Mouse (Mus musculus) liver, postnatal 0 days (tissue): ENCODE results near the gene Sycp2. TPM values are rescaled to one million over a fixed set of nuclear protein-coding genes. Genes with fewer than 3 reads are reported as not detected.

Experiments used
- ATAC-seq: fragments of 200-750 bp; cut with Nextera tagmentation; 2 replicates; pipeline ENCODE4 v1.8.0; 2017; ENCODE audit warnings: mild to moderate bottlenecking, moderate library complexity
- DNase-seq: peaks from one replicate; pipeline ENCODE4 v3.0.0-alpha.2; 2016
- H3K27ac ChIP-seq: fragments of 300-500 bp; sonication (generic); 2 replicates; pipeline ENCODE4 v1.5.1; 2014; ENCODE audit warnings: antibody characterized with exemption, moderate library complexity, mild to moderate bottlenecking, low read depth
- H3K27me3 ChIP-seq: fragments of 300-500 bp; sonication (generic); 2 replicates; pipeline ENCODE4 v1.6.1; 2014; ENCODE audit warnings: low read length, control low read depth, mixed read lengths; ENCODE audit not compliant: insufficient read depth
- H3K36me3 ChIP-seq: fragments of 300-500 bp; sonication (generic); replicated peaks from 2 replicates; pipeline ENCODE4 v1.6.1; 2014; ENCODE audit warnings: mild to moderate bottlenecking, control low read depth, low read length, moderate library complexity, mixed read lengths; ENCODE audit not compliant: insufficient read depth
- H3K4me1 ChIP-seq: fragments of 300-500 bp; sonication (generic); 2 replicates; pipeline ENCODE4 v1.6.1; 2014; ENCODE audit warnings: antibody characterized with exemption, mild to moderate bottlenecking, control low read depth; ENCODE audit not compliant: insufficient read depth
- H3K4me2 ChIP-seq: fragments of 300-500 bp; sonication (generic); 2 replicates; pipeline ENCODE4 v1.6.1; 2014; ENCODE audit warnings: low read depth, mild to moderate bottlenecking, low read length, moderate library complexity, mixed read lengths
- H3K4me3 ChIP-seq: fragments of 300-500 bp; sonication (generic); 2 replicates; pipeline ENCODE4 v1.5.1; 2014; ENCODE audit warnings: low read depth, low read length
- H3K9ac ChIP-seq: fragments of 300-500 bp; sonication (generic); replicated peaks from 2 replicates; pipeline ENCODE4 v1.6.1; 2014; ENCODE audit warnings: mild to moderate bottlenecking, moderate library complexity
- H3K9me3 ChIP-seq: fragments of 300-500 bp; sonication (generic); 2 replicates; pipeline ENCODE4 v1.6.1; 2016; ENCODE audit warnings: mild to moderate bottlenecking, control low read depth, low read length, mixed read lengths
- CTCF ChIP-seq: sonication (generic); IDR thresholded peaks from 2 replicates; pipeline ENCODE4 v1.5.1; 2016; ENCODE audit warnings: antibody characterized with exemption, low read depth
- EP300 ChIP-seq: IDR thresholded peaks from 2 replicates; pipeline ENCODE4 v1.6.1; 2016; ENCODE audit warnings: antibody characterized with exemption, low read depth, mild to moderate bottlenecking
- WGBS: fragments of 180-500 bp; shearing (Covaris S2); extraction: QIAGEN DNeasy Blood & Tissue Kit; methylation state at CpG from one replicate; pipeline ENCODE4 v1.1.7; 2014; ENCODE audit not compliant: insufficient replicate concordance; 5-methylcytosine and 5-hydroxymethylcytosine counted together
- polyA plus RNA-seq: library from polyadenylated mRNA; unstranded; fragments of >200 nt; fragmentation: Nextera tagmentation; extraction: Ambion mirVana; gene quantifications from 2 replicates; pipeline ENCODE4 v1.2.1, GENCODE M21; 2015

The Sycp2 gene
- polyA plus RNA-seq, 1 experiment from 2014 or later, result not detected

DNA sequence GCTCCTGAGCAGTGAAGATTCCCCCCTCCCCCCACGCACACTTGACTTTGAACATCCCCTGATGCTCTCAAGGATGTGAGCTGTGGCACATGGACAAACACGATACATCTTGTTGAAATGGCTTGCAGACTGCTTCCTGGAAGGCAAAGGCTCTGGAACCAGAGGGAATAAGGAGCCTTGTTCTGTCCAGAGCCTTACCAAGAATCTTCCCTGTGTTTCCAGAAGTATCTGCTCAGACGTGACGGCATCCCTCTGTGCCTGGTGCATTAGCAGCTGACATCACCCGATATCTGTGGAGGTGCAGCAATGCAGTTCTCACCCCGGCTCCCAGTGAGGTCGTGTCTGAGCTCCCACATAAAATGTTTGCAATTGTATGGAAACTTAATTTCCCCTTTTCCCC lies 87.7 kb downstream of the Sycp2 start:
- H3K27ac ChIP-seq, result no peak overlapping the region
- WGBS, result 67% methylated on average over 7 of the region's 7 CpGs
- no peak overlapping the region for H3K4me2 ChIP-seq
- no peaks in the 10 kb centered on the region for H3K9me3 ChIP-seq
- H3K4me1 ChIP-seq, result no peaks in the 10 kb centered on the region
- no peaks in the 10 kb centered on the region for H3K36me3 ChIP-seq
- no peak for TF ChIP-seq EP300
- no peak for TF ChIP-seq CTCF
- H3K27me3 ChIP-seq, result no peaks in the 10 kb centered on the region
- no peak for ATAC-seq
- DNase-seq, result no peak
- H3K4me3 ChIP-seq, result no peak overlapping the region
- no peak overlapping the region for H3K9ac ChIP-seq

DNA sequence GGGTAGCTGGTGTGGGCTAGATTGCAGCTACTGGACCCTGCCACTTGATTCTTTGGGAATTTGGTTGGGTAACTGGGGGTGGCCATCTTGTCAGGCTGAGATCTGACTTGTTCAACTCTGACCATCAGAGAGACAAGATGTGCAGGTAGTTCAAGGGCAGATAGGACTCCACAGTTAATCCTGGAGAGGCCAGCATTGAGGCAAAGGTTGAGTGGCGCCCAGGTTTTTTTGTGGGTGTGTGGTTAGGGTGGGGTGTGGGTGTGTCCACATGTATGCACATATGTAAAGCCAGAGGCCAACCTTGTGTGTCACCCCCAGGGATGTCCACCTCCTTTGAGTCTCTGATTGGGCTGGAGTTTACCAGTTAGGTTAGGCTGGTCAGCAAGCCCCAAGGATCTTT lies 91.2 kb downstream of the Sycp2 start:
- Histone ChIP-seq H3K36me3 (no peaks in the 10 kb centered on the region), H3K4me2 (no peak overlapping the region), H3K27ac (no peak overlapping the region), H3K9ac (no peak overlapping the region), H3K4me3 (no peak overlapping the region), H3K4me1 (no peaks in the 10 kb centered on the region), H3K27me3 (no peaks in the 10 kb centered on the region), H3K9me3 (no peaks in the 10 kb centered on the region)
- ATAC-seq, result no peak
- TF ChIP-seq CTCF (no peak), EP300 (no peak)
- no peak for DNase-seq
- WGBS, result 81% methylated on average over 1 of the region's 1 CpGs

DNA sequence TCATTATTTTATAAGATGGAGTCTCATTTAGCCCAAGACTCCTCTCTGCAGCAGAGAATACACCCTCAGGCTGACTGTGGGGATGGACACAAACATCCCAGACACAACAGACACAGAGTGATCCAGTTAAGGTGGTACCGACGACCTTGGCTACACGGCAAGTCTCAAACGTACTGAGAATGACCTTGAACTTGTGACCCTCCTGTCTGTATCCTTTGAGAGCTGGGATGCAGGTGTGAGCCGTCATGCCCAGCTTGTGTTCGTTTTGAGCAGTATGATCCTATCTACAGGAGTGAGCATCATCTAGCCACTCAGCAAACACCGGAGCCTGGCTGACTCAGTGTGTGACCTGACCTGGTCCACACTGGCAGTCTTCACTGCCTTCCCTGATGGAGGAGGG lies 93.9 kb downstream of the Sycp2 start:
- Histone ChIP-seq H3K36me3 (no peaks in the 10 kb centered on the region), H3K9ac (no peak overlapping the region), H3K27me3 (no peaks in the 10 kb centered on the region), H3K27ac (no peak overlapping the region), H3K9me3 (no peaks in the 10 kb centered on the region), H3K4me3 (no peak overlapping the region), H3K4me1 (no peaks in the 10 kb centered on the region), H3K4me2 (no peak overlapping the region)
- DNase-seq, result no peak
- no peak for ATAC-seq
- WGBS, result 64% methylated on average over 7 of the region's 7 CpGs
- TF ChIP-seq EP300 (no peak), CTCF (no peak)

DNA sequence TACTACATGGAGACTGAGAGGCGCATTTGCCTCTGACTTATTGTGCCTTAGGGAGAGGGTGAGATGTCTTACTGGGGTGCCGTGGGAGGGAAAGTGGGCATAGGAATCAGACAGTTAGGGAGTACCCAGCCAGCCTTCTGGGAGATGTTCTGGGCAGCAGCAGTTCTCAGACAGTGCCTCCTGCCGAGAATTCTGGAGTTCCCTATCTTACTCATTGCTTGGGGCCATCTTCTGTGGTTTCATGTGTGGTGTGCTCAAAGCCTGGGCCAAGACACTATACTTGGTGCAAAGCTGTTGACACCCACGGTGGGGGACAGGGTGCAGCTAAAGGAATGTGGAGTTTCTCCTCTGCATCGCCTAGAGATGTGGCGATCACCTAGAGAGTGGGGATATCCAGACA lies 102.8 kb downstream of the Sycp2 start:
- Histone ChIP-seq H3K4me3 (no peak overlapping the region), H3K4me2 (no peak overlapping the region), H3K27ac (no peak overlapping the region), H3K9ac (no peak overlapping the region), H3K9me3 (no peaks in the 10 kb centered on the region), H3K4me1 (no peaks in the 10 kb centered on the region), H3K27me3 (no peaks in the 10 kb centered on the region), H3K36me3 (no peaks in the 10 kb centered on the region)
- ATAC-seq (no peak), DNase-seq (no peak)
- TF ChIP-seq EP300, result no peak
- TF ChIP-seq CTCF, result no peak
- WGBS, result 62% methylated on average over 6 of the region's 6 CpGs

DNA sequence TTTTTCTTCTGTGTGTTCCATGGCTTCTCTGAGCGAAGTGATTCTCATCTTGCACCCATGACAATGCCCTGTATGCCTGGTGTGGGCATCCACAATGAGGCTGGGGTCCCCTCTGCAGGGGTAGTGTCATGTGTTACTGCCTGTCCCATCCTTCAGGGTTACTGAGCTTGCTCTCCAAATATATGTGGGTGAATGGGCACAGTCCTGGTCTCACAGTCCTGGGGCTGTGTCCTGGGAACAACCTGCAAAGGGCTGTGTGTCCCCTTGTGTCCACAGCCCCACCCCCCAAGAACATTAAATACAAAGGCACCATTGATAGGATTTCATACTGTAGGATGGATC lies 103.3 kb downstream of the Sycp2 start:
- TF ChIP-seq EP300, result no peak
- TF ChIP-seq CTCF, result no peak
- no peak overlapping the region for H3K9ac ChIP-seq
- no peaks in the 10 kb centered on the region for H3K27me3 ChIP-seq
- no peaks in the 10 kb centered on the region for H3K9me3 ChIP-seq
- no peak overlapping the region for H3K4me3 ChIP-seq
- no peak for ATAC-seq
- WGBS, result 23% methylated on average over 1 of the region's 1 CpGs
- DNase-seq, result no peak
- no peak overlapping the region for H3K27ac ChIP-seq
- H3K36me3 ChIP-seq, result no peaks in the 10 kb centered on the region
- no peak overlapping the region for H3K4me2 ChIP-seq
- H3K4me1 ChIP-seq, result no peaks in the 10 kb centered on the region

DNA sequence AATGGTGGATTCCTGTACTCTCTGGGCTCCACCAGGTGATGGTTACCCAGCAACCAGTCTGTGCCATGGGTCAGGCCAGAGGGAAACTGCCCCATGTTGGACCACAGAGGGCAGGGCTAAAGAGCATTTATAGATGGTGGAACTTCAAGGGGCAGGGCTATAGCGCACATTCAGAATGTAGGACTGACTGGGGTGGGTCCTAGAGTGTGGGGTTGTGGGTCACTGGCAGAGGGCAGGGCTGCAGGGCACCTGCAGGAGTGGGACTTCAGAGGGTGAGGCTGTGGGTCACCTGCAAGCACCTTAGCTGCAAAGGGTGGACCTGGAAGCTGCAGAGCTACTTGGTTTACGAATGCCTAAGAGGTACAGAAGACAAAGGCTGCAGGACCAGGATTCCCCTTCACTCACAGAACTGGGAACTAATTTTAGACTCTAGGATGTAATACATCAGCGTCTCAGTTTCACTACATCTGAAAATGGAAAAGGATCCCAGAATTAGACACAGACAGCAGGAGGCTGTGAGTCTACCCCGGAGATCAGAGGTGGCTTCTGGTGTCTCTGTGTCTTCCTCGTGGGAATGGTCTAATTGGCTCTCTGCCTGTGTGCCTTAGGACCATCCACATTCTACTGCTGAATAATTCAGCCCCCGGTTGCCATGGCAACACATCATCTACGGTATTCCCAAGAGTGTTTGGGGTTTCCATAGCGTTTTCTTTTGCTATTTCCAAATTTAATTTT lies 103.9 kb downstream of the Sycp2 start:
- WGBS, result 68% methylated on average over 8 of the region's 8 CpGs
- DNase-seq, result no peak
- H3K4me3 ChIP-seq, result no peak overlapping the region
- H3K4me1 ChIP-seq, result no peaks in the 10 kb centered on the region
- H3K27me3 ChIP-seq, result no peaks in the 10 kb centered on the region
- H3K27ac ChIP-seq, result no peak overlapping the region
- H3K36me3 ChIP-seq, result no peaks in the 10 kb centered on the region
- no peak overlapping the region for H3K4me2 ChIP-seq
- no peak overlapping the region for H3K9ac ChIP-seq
- no peak for TF ChIP-seq CTCF
- TF ChIP-seq EP300, result no peak
- H3K9me3 ChIP-seq, result no peaks in the 10 kb centered on the region
- ATAC-seq, result no peak

Other genes starting within 250 kb of the Sycp2 start
- gene Ppp1r3d, start 6.8 kb upstream of the Sycp2 start, polyA plus RNA-seq, result 1.2 TPM in 2 replicates
- gene Fam217b, start 6.8 kb upstream of the Sycp2 start, polyA plus RNA-seq, result 0.82 and 1.3 TPM in 2 replicates
- 0.09 and 0.13 TPM in 2 replicates for gene Cdh26, start 22.8 kb upstream of the Sycp2 start, polyA plus RNA-seq